Mouse (Mus musculus) lung, embryonic 16.5 days (tissue): Measurements from ENCODE around the gene Gfpt1. TPM values are rescaled to one million over a fixed set of nuclear protein-coding genes. Genes with fewer than 3 reads are reported as not detected.

Experiments
- ATAC-seq: fragments of 200-750 bp; cut with Nextera tagmentation; 2 replicates; pipeline ENCODE4 v1.8.0; 2017; ENCODE audit warnings: low read depth, mild to moderate bottlenecking, moderate library complexity
- H3K27ac ChIP-seq: fragments of 300-500 bp; sonication (generic); 2 replicates; pipeline ENCODE4 v1.5.1; 2014; ENCODE audit warnings: mild to moderate bottlenecking, control low read depth, low read length
- H3K27me3 ChIP-seq: fragments of 300-500 bp; sonication (generic); 2 replicates; pipeline ENCODE4 v1.6.1; 2014; ENCODE audit warnings: low read depth, low read length, mixed read lengths; ENCODE audit not compliant: control insufficient read depth, insufficient read depth
- H3K36me3 ChIP-seq: fragments of 300-500 bp; sonication (generic); 2 replicates; pipeline ENCODE4 v1.6.1; 2014; ENCODE audit warnings: low read length; ENCODE audit not compliant: control insufficient read depth, insufficient read depth
- H3K4me1 ChIP-seq: fragments of 300-500 bp; sonication (generic); replicated peaks from 2 replicates; pipeline ENCODE4 v1.6.1; 2014; ENCODE audit warnings: low read length, mixed read lengths; ENCODE audit not compliant: control insufficient read depth, insufficient read depth
- H3K4me2 ChIP-seq: fragments of 300-500 bp; sonication (generic); 2 replicates; pipeline ENCODE4 v1.6.1; 2014; ENCODE audit warnings: low read depth, low read length, control low read depth
- H3K4me3 ChIP-seq: fragments of 300-500 bp; sonication (generic); 2 replicates; pipeline ENCODE4 v1.5.1; 2014; ENCODE audit warnings: mild to moderate bottlenecking, low read length, control low read depth
- H3K9ac ChIP-seq: fragments of 300-500 bp; sonication (generic); 2 replicates; pipeline ENCODE4 v1.6.1; 2014; ENCODE audit warnings: low read length, control low read depth
- H3K9me3 ChIP-seq: fragments of 300-500 bp; sonication (generic); 2 replicates; pipeline ENCODE4 v1.6.1; 2016; ENCODE audit warnings: low read length; ENCODE audit not compliant: control insufficient read depth
- WGBS: fragments of 180-500 bp; shearing (Covaris S2); extraction: QIAGEN DNeasy Blood & Tissue Kit; methylation state at CpG from one replicate; pipeline ENCODE4 v1.1.7; 2014; 5-methylcytosine and 5-hydroxymethylcytosine counted together
- polyA plus RNA-seq: library from polyadenylated mRNA; unstranded; fragments of >200 nt; fragmentation: Nextera tagmentation; extraction: Ambion mirVana; gene quantifications from 2 replicates; pipeline ENCODE4 v1.2.1, GENCODE M21; 2015

The Gfpt1 gene
- polyA plus RNA-seq, 1 experiment from 2014 or later, result 24.5 TPM

DNA sequence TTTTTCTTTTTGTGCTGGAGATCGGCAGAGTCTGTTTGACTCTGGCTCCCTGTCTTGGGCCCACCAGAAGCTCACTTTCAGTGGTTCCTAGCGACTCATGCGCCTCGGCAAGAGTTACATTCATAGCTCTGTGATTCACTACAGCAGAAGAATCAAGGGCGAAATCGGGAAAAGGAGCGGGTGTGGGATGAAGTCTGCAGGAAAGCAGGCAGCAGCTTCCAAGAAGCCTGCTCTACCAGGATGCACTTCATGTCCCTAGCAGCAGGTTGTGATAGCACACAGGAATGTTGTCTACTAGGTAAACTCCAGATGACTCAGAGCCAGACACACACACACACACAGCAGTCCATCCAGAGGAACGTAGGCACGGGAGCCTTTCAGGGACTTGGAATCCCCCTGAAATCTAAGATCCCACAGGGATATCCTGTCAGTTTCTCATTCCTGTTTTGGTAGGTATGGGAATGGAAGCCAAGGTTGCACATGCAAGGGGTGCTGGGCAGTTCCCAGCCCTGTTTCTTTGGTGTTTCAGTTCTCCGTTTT lies 9.3 kb downstream of the Gfpt1 start:
- Histone ChIP-seq H3K27me3 (no peaks in the 10 kb centered on the region), H3K4me3 (no peak overlapping the region), H3K4me1 (no peaks in the 10 kb centered on the region), H3K27ac (no peak overlapping the region), H3K9ac (no peak overlapping the region), H3K36me3 (peaks cover 37% of the 10 kb centered on the region), H3K4me2 (no peak overlapping the region), H3K9me3 (no peaks in the 10 kb centered on the region)
- 88% methylated on average over 10 of the region's 10 CpGs for WGBS
- no peak for ATAC-seq

- H3K9ac ChIP-seq, result no peak overlapping the region
- H3K27me3 ChIP-seq, result no peaks in the 10 kb centered on the region
- ATAC-seq, result no peak
- WGBS, result 93% methylated on average over 8 of the region's 8 CpGs
- H3K4me2 ChIP-seq, result no peak overlapping the region
- no peak overlapping the region for H3K4me3 ChIP-seq
- H3K27ac ChIP-seq, result no peak overlapping the region
- H3K36me3 ChIP-seq, result peaks cover 53% of the 10 kb centered on the region
- H3K4me1 ChIP-seq, result no peaks in the 10 kb centered on the region
- H3K9me3 ChIP-seq, result no peaks in the 10 kb centered on the region
These were observed 11.5 kb downstream of the Gfpt1 start for GRCm38 (mm10) chr6:87054193-87054592.

DNA sequence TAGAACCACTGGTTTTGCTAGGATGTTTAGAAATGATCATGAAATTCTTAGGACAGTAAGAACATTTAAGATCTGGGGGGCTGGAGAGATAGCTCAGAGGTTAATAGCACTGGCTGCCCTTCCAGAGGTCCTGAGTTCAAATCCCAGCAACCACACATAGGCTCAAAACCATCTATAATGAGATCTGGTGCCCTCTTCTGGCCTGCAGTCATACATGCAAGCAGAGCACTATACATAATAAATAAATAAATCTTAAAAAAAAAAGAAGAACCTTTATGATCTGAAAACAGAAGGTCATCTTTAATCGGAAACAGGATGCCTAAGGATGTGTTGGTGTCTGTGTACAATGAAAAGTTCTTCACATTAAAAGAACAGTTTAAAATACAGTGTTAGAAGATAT lies 17.1 kb downstream of the Gfpt1 start:
- ATAC-seq, result no peak
- Histone ChIP-seq H3K9ac (no peak overlapping the region), H3K4me2 (no peak overlapping the region), H3K36me3 (peaks cover 51% of the 10 kb centered on the region), H3K4me1 (no peaks in the 10 kb centered on the region), H3K4me3 (no peak overlapping the region), H3K27ac (no peak overlapping the region), H3K27me3 (no peaks in the 10 kb centered on the region), H3K9me3 (no peaks in the 10 kb centered on the region)
- 81% methylated on average over 1 of the region's 1 CpGs for WGBS

DNA sequence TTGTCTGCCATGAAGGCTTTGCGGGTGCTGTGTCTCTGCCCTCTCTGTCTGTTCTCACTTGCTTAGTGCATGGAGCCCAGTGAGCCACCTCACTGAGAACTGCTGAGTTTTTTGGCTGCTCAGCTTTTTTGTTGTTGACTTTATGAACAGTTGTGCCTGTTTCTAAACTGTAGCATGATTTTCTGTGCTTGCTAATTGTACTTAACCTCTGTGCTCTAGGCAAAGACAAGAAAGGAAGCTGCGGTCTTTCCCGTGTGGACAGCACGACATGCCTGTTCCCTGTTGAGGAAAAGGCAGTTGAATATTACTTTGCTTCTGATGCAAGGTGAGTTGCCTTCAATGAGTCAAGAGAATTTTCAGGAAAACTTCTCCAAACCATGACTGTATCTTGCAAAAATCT lies 20.9 kb downstream of the Gfpt1 start:
- H3K27ac ChIP-seq, result no peak overlapping the region
- H3K4me1 ChIP-seq, result no peaks in the 10 kb centered on the region
- no peak for ATAC-seq
- no peak overlapping the region for H3K4me2 ChIP-seq
- WGBS, result 88% methylated on average over 4 of the region's 4 CpGs
- H3K36me3 ChIP-seq, result peaks cover 42% of the 10 kb centered on the region
- H3K9me3 ChIP-seq, result no peaks in the 10 kb centered on the region
- H3K4me3 ChIP-seq, result no peak overlapping the region
- no peaks in the 10 kb centered on the region for H3K27me3 ChIP-seq
- no peak overlapping the region for H3K9ac ChIP-seq

GRCm38 (mm10) chr6:87068209-87068608 lies 25.6 kb downstream of the Gfpt1 start:
- 80% methylated on average over 2 of the region's 2 CpGs for WGBS
- Histone ChIP-seq H3K36me3 (peaks cover 35% of the 10 kb centered on the region), H3K4me2 (no peak overlapping the region), H3K9me3 (no peaks in the 10 kb centered on the region), H3K27ac (no peak overlapping the region), H3K27me3 (no peaks in the 10 kb centered on the region), H3K4me3 (no peak overlapping the region), H3K4me1 (peaks cover 5% of the 10 kb centered on the region; the same call in 1 of the 2 replicates), H3K9ac (no peak overlapping the region)
- no peak for ATAC-seq

DNA sequence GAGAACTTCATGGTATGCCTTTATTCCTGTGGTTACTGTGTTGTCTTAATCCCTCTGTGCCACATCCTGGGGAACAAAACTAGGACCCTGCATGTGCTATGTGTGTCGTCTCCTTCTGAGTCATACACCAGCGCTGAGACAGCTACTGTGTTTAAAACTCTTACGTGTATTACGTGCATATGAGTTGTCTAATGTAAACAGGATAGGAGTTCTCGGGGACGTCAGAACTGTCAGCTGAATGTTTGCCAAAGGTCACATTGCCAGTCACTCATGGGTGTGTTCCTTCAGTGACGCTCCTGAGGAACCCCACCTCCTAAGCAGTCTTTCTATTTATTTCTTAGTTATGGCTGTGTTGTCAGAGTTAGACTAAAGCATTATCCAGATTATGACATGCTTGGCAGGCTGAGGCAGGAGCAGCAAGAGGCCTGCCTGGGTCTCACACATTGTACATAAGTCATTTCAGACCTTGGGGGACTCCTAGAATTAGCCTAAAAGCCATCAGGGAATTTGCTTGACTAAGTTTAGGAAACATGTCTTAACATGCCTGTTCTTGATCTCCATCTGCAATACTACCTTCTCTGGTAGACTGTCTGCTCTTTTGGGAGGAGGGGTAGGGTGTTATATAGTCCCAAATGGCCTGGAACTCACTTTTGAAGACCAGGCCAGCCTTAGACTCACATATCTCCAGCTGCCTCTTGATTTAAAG lies 26.7 kb downstream of the Gfpt1 start:
- 16% methylated on average over 7 of the region's 7 CpGs for WGBS
- Histone ChIP-seq H3K9ac (no peak overlapping the region), H3K4me1 (peaks cover 5% of the 10 kb centered on the region; the same call in 1 of the 2 replicates), H3K27ac (peak overlapping the region; percentile 54), H3K4me2 (no peak overlapping the region), H3K27me3 (no peaks in the 10 kb centered on the region), H3K4me3 (no peak overlapping the region), H3K9me3 (no peaks in the 10 kb centered on the region), H3K36me3 (peaks cover 30% of the 10 kb centered on the region)
- ATAC-seq, result peak; percentile 72

GRCm38 (mm10) chr6:87070641-87071040 lies 28.0 kb downstream of the Gfpt1 start:
- peaks cover 25% of the 10 kb centered on the region for H3K36me3 ChIP-seq
- no peak overlapping the region for H3K9ac ChIP-seq
- H3K9me3 ChIP-seq, result no peaks in the 10 kb centered on the region
- WGBS, result 89% methylated on average over 4 of the region's 4 CpGs
- no peak for ATAC-seq
- H3K27ac ChIP-seq, result no peak overlapping the region
- no peak overlapping the region for H3K4me3 ChIP-seq
- H3K4me1 ChIP-seq, result peaks cover 5% of the 10 kb centered on the region; the same call in 1 of the 2 replicates
- no peak overlapping the region for H3K4me2 ChIP-seq
- no peaks in the 10 kb centered on the region for H3K27me3 ChIP-seq

DNA sequence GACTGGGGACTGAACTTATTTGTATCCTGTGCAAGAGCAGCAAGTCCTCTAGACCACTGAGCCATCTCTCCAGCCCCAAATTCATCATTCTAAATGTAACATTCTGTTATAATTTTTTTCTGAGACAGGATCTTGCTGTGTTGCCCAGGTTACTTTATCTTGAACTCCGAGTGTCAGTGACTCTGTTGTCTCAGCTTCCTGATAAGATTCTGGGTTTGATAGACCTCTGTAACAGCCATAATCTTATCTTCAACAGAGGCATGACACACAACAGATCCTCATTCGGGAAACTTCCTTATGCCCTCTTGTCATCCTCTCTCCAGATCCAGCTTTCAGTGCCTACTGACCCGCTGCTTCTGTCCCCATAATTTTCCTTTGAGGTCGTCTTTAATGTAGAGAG lies 30.1 kb downstream of the Gfpt1 start:
- Histone ChIP-seq H3K36me3 (peaks cover 32% of the 10 kb centered on the region), H3K9ac (no peak overlapping the region), H3K4me2 (no peak overlapping the region), H3K27me3 (no peaks in the 10 kb centered on the region), H3K9me3 (no peaks in the 10 kb centered on the region), H3K4me3 (no peak overlapping the region), H3K4me1 (peaks cover 5% of the 10 kb centered on the region; the same call in 1 of the 2 replicates), H3K27ac (no peak overlapping the region)
- WGBS, result 44% methylated on average over 4 of the region's 4 CpGs
- ATAC-seq, result no peak

DNA sequence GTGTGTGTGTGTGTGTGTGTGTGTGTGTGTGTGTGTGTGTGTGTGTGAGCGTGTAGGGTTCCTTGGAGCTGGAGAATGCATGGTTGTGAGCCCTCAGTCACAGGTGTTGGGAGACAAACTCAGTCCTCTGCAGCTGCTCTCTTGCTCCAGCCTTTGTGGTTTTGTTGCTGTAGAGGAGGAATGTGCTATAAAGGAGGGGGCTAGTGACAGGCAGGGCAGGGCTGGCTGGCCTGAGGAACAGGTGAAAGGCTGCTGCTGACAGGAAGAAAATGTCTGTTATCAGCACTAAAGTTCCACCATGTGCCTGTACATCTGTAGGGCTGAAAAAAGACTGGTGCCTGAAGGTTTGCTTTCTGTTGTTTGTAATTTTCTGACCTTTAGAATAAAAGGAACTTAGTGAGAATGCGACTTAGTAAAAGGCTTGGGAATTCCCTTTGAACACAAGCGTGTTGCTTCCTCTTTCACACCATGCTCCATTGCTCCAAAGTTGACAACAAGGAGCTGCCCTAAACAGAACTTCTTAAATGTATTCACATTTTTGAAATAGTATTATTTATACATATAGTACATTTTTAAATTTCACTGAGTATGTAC lies 32.5 kb downstream of the Gfpt1 start:
- no peak for ATAC-seq
- H3K27ac ChIP-seq, result no peak overlapping the region
- H3K36me3 ChIP-seq, result peaks cover 32% of the 10 kb centered on the region
- H3K9me3 ChIP-seq, result no peaks in the 10 kb centered on the region
- no peak overlapping the region for H3K4me3 ChIP-seq
- no peaks in the 10 kb centered on the region for H3K4me1 ChIP-seq
- no peak overlapping the region for H3K9ac ChIP-seq
- WGBS, result 80% methylated on average over 3 of the region's 3 CpGs
- no peak overlapping the region for H3K4me2 ChIP-seq
- H3K27me3 ChIP-seq, result no peaks in the 10 kb centered on the region
